Mouse (Mus musculus): ENCODE results near the gene Spout1. TPM values are rescaled to one million over a fixed set of nuclear protein-coding genes. Genes with fewer than 3 reads are reported as not detected.
"Not testable (repeated sequence)": the region's sequence is repeated elsewhere in the genome, so short reads cannot be mapped to it uniquely, and the experiment has no call there.

Gene Spout1
- polyA plus RNA-seq, 1 experiment from 2014 or later, result 43.4 TPM

DNA sequence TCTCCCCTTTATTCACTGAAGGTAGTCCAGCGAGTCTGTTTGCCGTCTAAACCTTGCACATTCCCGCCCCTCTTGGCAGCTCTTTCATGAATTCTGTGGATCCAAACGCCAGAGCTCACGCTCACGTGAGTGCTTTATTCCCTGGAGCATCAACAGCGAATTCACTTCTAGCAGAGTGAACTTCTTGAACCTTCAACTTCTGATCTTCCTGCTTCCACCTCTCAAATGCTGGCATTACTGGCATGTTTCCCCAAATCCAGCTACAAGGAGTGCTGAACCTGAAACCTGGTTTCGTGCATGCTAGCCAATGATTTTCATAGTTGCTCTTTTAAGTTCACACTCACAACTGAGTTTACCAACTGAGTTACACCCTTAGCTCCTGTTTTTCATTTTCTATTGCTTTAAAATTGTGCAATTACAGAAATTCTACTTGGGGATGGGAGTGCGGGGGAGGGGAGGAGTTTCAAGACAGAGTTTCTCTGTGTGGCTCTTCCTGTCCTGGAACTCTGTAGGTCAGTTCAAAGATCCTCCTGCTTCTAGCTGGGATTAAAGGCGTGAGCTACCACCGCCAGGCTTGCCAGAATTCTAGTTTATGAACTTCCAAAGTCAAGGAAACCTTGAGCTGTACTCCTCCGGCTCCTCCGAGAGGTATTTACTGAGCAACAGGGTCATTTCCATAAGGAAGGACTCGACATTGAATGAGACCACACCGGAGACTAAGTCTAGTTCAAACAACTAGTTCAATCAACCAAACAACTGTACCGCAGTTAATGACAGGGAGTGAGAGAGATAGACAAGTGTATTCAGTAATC lies 45.3 kb downstream of the Spout1 start:
- 24% methylated on average over 16 of the region's 16 CpGs for WGBS (ENCODE audit: insufficient replicate concordance)
- peaks cover 13% of the 10 kb centered on the region for H3K4me1 ChIP-seq (ENCODE audit: control insufficient read depth, insufficient read depth, low read length)
- H3K27me3 ChIP-seq (ENCODE audit: control insufficient read depth, insufficient read depth, low read length), result no peaks in the 10 kb centered on the region
- H3K36me3 ChIP-seq (ENCODE audit: control insufficient read depth, insufficient read depth, low read length), result peaks cover 10% of the 10 kb centered on the region; the same call in 1 of the 2 replicates
- H3K9me3 ChIP-seq (replicated peaks; ENCODE audit: control insufficient read depth, low read length), result no peaks in the 10 kb centered on the region
- ATAC-seq (replicated peaks; ENCODE audit: insufficient number of reproducible peaks, low FRiP score, low TSS enrichment), result no peak
- H3K4me3 ChIP-seq (ENCODE audit: low read depth, low read length), result peak overlapping the region; percentile 92
- peak overlapping the region; percentile 89 for H3K9ac ChIP-seq (ENCODE audit: low read depth, low read length)
- H3K27ac ChIP-seq (ENCODE audit: low read depth, low read length), result peak overlapping the region; percentile 82
- H3K4me2 ChIP-seq, result peak overlapping the region; percentile 96

DNA sequence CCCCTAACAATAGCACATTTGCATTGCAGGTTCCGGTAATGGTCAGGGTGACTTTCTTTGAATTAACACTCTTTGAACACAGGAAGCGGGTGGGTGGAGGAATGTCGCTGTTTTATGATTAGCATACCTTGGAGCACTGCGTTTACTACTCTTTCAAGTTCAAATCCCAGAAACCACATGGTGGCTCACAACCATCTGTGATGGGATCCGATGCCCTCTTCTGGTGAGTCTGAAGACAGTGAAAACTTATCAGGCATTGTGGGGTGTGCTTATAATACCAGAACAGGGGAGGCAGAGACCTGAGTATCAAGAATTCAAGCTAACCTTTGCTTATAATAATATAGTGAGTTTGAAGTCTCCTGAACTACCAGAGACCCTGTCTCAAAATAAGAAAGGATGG lies 47.0 kb downstream of the Spout1 start:
- not testable (repeated sequence) for H3K4me3 ChIP-seq (ENCODE audit: low read depth, low read length); ATAC-seq (replicated peaks; ENCODE audit: insufficient number of reproducible peaks, low FRiP score, low TSS enrichment); H3K9me3 ChIP-seq (replicated peaks; ENCODE audit: control insufficient read depth, low read length); H3K27me3 ChIP-seq (ENCODE audit: control insufficient read depth, insufficient read depth, low read length); H3K27ac ChIP-seq (ENCODE audit: low read depth, low read length); H3K36me3 ChIP-seq (ENCODE audit: control insufficient read depth, insufficient read depth, low read length); H3K4me2 ChIP-seq; H3K9ac ChIP-seq (ENCODE audit: low read depth, low read length)
- peaks cover 13% of the 10 kb centered on the region for H3K4me1 ChIP-seq (ENCODE audit: control insufficient read depth, insufficient read depth, low read length)
- WGBS (ENCODE audit: insufficient replicate concordance), result 62% methylated on average over 5 of the region's 5 CpGs

DNA sequence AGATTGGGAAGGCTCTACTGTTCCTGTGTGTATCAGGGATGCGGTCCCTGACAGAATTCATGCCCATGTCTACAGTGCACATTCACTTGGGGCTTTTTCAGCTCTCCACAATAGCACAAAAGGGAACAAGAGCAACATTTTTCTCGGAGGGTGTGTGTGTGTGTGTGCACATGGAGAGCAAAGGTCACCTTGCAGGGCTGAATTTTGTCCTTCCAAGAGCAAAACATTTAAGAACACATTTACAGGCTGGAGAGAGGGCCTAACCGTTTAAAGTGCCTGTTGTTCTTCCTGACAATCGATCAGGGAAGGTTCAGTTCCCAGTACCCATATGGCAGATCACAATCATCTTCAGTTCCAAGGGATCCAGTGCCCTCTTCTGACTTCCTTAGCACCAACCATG lies 48.1 kb downstream of the Spout1 start:
- ATAC-seq (replicated peaks; ENCODE audit: insufficient number of reproducible peaks, low FRiP score, low TSS enrichment), result no peak
- WGBS (ENCODE audit: insufficient replicate concordance), result 84% methylated on average over 4 of the region's 4 CpGs
- H3K9me3 ChIP-seq (replicated peaks; ENCODE audit: control insufficient read depth, low read length), result no peaks in the 10 kb centered on the region

DNA sequence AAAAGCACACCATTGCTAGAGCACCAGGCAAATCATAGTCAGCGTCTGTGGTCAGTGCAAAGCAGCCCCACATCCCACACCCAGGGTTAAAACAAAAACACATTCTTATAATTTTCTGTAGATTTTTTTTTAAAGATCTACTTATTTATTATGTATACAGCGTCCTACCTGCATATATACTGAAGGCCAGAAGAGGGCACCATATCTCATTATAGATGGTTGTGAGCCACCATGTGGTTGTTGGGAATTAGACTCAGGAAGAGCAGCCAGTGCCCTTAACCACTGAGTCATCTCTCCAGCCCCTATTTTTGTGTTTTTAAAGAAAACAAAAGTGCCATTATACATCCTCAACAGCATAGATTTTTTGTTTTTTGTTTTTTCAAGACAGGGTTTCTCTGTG lies 49.5 kb downstream of the Spout1 start:
- H3K4me2 ChIP-seq, result no peak overlapping the region
- H3K9ac ChIP-seq (ENCODE audit: low read depth, low read length), result no peak overlapping the region
- H3K9me3 ChIP-seq (replicated peaks; ENCODE audit: control insufficient read depth, low read length), result no peaks in the 10 kb centered on the region
- peaks cover 10% of the 10 kb centered on the region for H3K4me1 ChIP-seq (ENCODE audit: control insufficient read depth, insufficient read depth, low read length)
- WGBS (ENCODE audit: insufficient replicate concordance), result 36% methylated on average over 2 of the region's 2 CpGs
- no peak for ATAC-seq (replicated peaks; ENCODE audit: insufficient number of reproducible peaks, low FRiP score, low TSS enrichment)
- no peak overlapping the region for H3K4me3 ChIP-seq (ENCODE audit: low read depth, low read length)
- no peak overlapping the region for H3K27ac ChIP-seq (ENCODE audit: low read depth, low read length)
- H3K36me3 ChIP-seq (ENCODE audit: control insufficient read depth, insufficient read depth, low read length), result no peaks in the 10 kb centered on the region
- no peaks in the 10 kb centered on the region for H3K27me3 ChIP-seq (ENCODE audit: control insufficient read depth, insufficient read depth, low read length)

More for the DNA sequence above, 48.1 kb downstream of the Spout1 start:
- H3K27ac ChIP-seq (ENCODE audit: low read depth, low read length), result no peak overlapping the region
- no peak overlapping the region for H3K4me2 ChIP-seq
- H3K36me3 ChIP-seq (ENCODE audit: control insufficient read depth, insufficient read depth, low read length), result no peaks in the 10 kb centered on the region
- no peak overlapping the region for H3K9ac ChIP-seq (ENCODE audit: low read depth, low read length)
- no peak overlapping the region for H3K4me3 ChIP-seq (ENCODE audit: low read depth, low read length)
- H3K4me1 ChIP-seq (ENCODE audit: control insufficient read depth, insufficient read depth, low read length), result peaks cover 13% of the 10 kb centered on the region
- H3K27me3 ChIP-seq (ENCODE audit: control insufficient read depth, insufficient read depth, low read length), result no peaks in the 10 kb centered on the region

DNA sequence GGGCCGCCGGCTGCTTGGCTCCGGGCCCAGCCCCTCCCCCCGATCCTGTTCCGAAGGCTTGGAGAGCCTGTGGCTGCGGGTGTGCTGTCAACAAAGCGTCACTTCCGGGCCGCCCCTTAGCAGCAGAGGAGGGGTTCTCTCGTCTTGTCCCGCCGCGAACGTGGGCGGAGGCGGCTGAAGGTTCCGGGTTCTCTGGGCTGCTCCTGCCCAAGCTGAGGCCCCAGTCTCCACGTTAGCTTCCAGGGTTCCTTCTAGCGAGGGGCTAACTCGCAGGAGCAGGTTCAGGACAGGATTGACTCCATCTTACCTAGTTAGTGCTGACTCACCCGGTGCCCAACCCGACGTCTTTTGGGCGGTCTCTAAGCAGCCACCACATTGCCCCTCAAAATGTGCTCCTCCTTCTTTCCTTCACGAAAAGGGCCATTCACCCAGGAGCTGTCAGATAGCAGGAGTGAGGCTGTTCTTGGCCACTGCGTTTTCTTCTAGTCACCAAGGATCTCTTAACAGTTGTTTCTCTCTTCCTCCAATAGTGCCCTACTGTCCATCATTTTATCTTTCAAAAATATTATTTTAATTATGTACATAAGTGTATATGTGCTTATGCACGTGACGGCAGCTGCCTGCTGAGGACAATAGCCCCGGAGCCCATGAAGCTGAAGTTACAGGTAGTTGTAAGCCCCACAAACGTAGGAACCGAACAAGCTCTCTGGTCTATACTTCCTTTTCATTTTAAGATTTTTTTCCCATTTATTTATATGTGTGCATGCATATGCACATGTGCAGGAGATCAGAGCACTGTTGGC lies 53.6 kb downstream of the Spout1 start, which contains the start of gene Zer1:
Gene Zer1 (minus strand): TSS at position 114 of the 803 bp plus-strand sequence.
- no peaks in the 10 kb centered on the region for H3K27me3 ChIP-seq (ENCODE audit: control insufficient read depth, insufficient read depth, low read length)
- peak within 1 kb of the TSS; percentile 97 for H3K4me2 ChIP-seq
- H3K9ac ChIP-seq (ENCODE audit: low read depth, low read length), result peak within 1 kb of the TSS; percentile 93
- peak within 1 kb of the TSS; percentile 79 for H3K4me3 ChIP-seq (ENCODE audit: low read depth, low read length)
- H3K9me3 ChIP-seq (replicated peaks; ENCODE audit: control insufficient read depth, low read length), result no peaks in the 10 kb centered on the region
- WGBS (ENCODE audit: insufficient replicate concordance), result 11% methylated on average over 31 of the region's 31 CpGs
- ATAC-seq (replicated peaks; ENCODE audit: insufficient number of reproducible peaks, low FRiP score, low TSS enrichment), result peak; percentile 93
- H3K36me3 ChIP-seq (ENCODE audit: control insufficient read depth, insufficient read depth, low read length), result no peaks in the 10 kb centered on the region
- H3K4me1 ChIP-seq (ENCODE audit: control insufficient read depth, insufficient read depth, low read length), result peaks cover 10% of the 10 kb centered on the region
- H3K27ac ChIP-seq (ENCODE audit: low read depth, low read length), result peak within 1 kb of the TSS; percentile 91

DNA sequence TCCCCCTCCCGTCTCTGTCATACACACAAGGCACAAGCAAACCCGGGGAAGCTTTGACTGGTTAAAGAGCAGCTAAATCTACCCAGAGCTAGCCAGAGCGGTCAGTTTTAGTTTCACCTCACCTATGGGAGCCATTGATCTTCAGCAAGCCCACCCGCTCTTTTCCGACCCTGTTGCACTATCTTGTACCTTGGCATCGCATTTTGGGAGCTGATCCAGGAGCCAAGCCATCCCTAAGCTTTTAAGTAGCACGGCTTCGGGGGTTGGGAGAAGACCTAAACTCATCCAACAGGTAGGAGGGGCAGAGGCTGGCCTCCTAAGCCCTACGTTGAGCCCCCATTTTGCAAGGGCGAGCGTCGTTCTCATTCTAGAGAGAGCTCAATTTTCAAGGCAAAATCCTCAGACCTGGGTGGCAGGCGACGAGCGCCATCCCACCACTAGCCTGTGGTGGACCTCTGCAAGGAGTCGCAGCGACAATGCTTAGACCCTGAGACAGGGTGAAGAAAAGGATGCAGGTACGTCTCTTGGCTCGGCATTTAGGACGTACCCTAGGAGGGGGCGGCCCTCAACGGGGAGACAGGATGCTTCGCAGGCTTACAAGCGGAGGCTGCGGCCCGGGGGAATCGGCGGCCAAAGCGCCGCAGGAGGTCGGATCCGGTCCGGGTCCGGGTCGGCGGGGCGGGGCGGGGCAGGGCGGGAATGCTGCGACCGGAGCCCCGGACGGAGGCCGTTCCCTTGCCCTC lies 54.4 kb downstream of the Spout1 start:
- peak overlapping the region; percentile 91 for H3K27ac ChIP-seq (ENCODE audit: low read depth, low read length)
- no peaks in the 10 kb centered on the region for H3K27me3 ChIP-seq (ENCODE audit: control insufficient read depth, insufficient read depth, low read length)
- 1% methylated on average over 43 of the region's 44 CpGs for WGBS (ENCODE audit: insufficient replicate concordance)
- peak; percentile 22; the same call in 1 of the 2 replicates for ATAC-seq (replicated peaks; ENCODE audit: insufficient number of reproducible peaks, low FRiP score, low TSS enrichment)
- H3K36me3 ChIP-seq (ENCODE audit: control insufficient read depth, insufficient read depth, low read length), result no peaks in the 10 kb centered on the region
- H3K9me3 ChIP-seq (replicated peaks; ENCODE audit: control insufficient read depth, low read length), result no peaks in the 10 kb centered on the region
- H3K4me3 ChIP-seq (ENCODE audit: low read depth, low read length), result peak overlapping the region; percentile 79
- peak overlapping the region; percentile 93 for H3K9ac ChIP-seq (ENCODE audit: low read depth, low read length)
- H3K4me2 ChIP-seq, result peak overlapping the region; percentile 97
- H3K4me1 ChIP-seq (ENCODE audit: control insufficient read depth, insufficient read depth, low read length), result peaks cover 10% of the 10 kb centered on the region

Other genes with a start within 250 kb of the Spout1 start
- 34.3 and 39.0 TPM in 2 replicates for gene Gle1, start 243.0 kb downstream of the Spout1 start, polyA plus RNA-seq (2014; fragmentation: Nextera tagmentation; extraction: Ambion mirVana)
- gene Sptan1, start 212.9 kb downstream of the Spout1 start, polyA plus RNA-seq (2014; fragmentation: Nextera tagmentation; extraction: Ambion mirVana), result 154 and 157 TPM in 2 replicates
- gene Wdr34, start 129.6 kb downstream of the Spout1 start, polyA plus RNA-seq (2014; fragmentation: Nextera tagmentation; extraction: Ambion mirVana), result 17.5 and 17.6 TPM in 2 replicates
- 291 and 322 TPM in 2 replicates for gene Set, start 121.1 kb downstream of the Spout1 start, polyA plus RNA-seq (2014; fragmentation: Nextera tagmentation; extraction: Ambion mirVana)
- gene Pkn3, start 100.8 kb downstream of the Spout1 start, polyA plus RNA-seq (2014; fragmentation: Nextera tagmentation; extraction: Ambion mirVana), result 11.0 and 11.2 TPM in 2 replicates
- gene Zdhhc12, start 84.8 kb downstream of the Spout1 start, polyA plus RNA-seq (2014; fragmentation: Nextera tagmentation; extraction: Ambion mirVana), result 56.3 and 59.1 TPM in 2 replicates
- gene Zer1, start 53.9 kb downstream of the Spout1 start, polyA plus RNA-seq (2014; fragmentation: Nextera tagmentation; extraction: Ambion mirVana), result 5.4 and 7.1 TPM in 2 replicates
- gene Tbc1d13, start 44.7 kb downstream of the Spout1 start, polyA plus RNA-seq (2014; fragmentation: Nextera tagmentation; extraction: Ambion mirVana), result 8.2 and 9.1 TPM in 2 replicates
- 30.0 and 33.4 TPM in 2 replicates for gene Endog, start 7.0 kb downstream of the Spout1 start, polyA plus RNA-seq (2014; fragmentation: Nextera tagmentation; extraction: Ambion mirVana)
- gene Kyat1, start 27.4 kb upstream of the Spout1 start, polyA plus RNA-seq (2014; fragmentation: Nextera tagmentation; extraction: Ambion mirVana), result 13.6 and 15.5 TPM in 2 replicates
- gene Lrrc8a, start 59.3 kb upstream of the Spout1 start, polyA plus RNA-seq (2014; fragmentation: Nextera tagmentation; extraction: Ambion mirVana), result 38.1 and 46.9 TPM in 2 replicates
- 0.49 TPM in 1 of 2 replicates, not detected in the other for gene Gm28035, start 62.1 kb upstream of the Spout1 start, polyA plus RNA-seq (2014; fragmentation: Nextera tagmentation; extraction: Ambion mirVana)
- 4.7 and 7.4 TPM in 2 replicates for gene Phyhd1, start 87.7 kb upstream of the Spout1 start, polyA plus RNA-seq (2014; fragmentation: Nextera tagmentation; extraction: Ambion mirVana)
- gene Gm28038, start 102.6 kb upstream of the Spout1 start, polyA plus RNA-seq (2014; fragmentation: Nextera tagmentation; extraction: Ambion mirVana), result not detected in 2 replicates
- gene Dolk, start 107.9 kb upstream of the Spout1 start, polyA plus RNA-seq (2014; fragmentation: Nextera tagmentation; extraction: Ambion mirVana), result 26.6 and 27.7 TPM in 2 replicates
- 34.2 and 37.4 TPM in 2 replicates for gene Nup188, start 107.9 kb upstream of the Spout1 start, polyA plus RNA-seq (2014; fragmentation: Nextera tagmentation; extraction: Ambion mirVana)
- gene Sh3glb2, start 180.9 kb upstream of the Spout1 start, polyA plus RNA-seq (2014; fragmentation: Nextera tagmentation; extraction: Ambion mirVana), result 78.8 and 80.2 TPM in 2 replicates
- gene Miga2, start 185.8 kb upstream of the Spout1 start, polyA plus RNA-seq (2014; fragmentation: Nextera tagmentation; extraction: Ambion mirVana), result 22.2 and 22.9 TPM in 2 replicates
- 19.5 and 21.3 TPM in 2 replicates for gene Dolpp1, start 213.8 kb upstream of the Spout1 start, polyA plus RNA-seq (2014; fragmentation: Nextera tagmentation; extraction: Ambion mirVana)
- gene Crat, start 237.4 kb upstream of the Spout1 start, polyA plus RNA-seq (2014; fragmentation: Nextera tagmentation; extraction: Ambion mirVana), result 61.5 and 66.0 TPM in 2 replicates
- gene Ptpa, start 237.6 kb upstream of the Spout1 start, polyA plus RNA-seq (2014; fragmentation: Nextera tagmentation; extraction: Ambion mirVana), result 50.3 and 63.5 TPM in 2 replicates

Measured in heart, embryonic 11.5 days (tissue).